Mouse (Mus musculus) heart, postnatal 0 days (tissue): ENCODE data around the gene Akap9. TPM values are rescaled to one million over a fixed set of nuclear protein-coding genes. Genes with fewer than 3 reads are reported as not detected.
"Not testable (repeated sequence)": the region's sequence is repeated elsewhere in the genome, so short reads cannot be mapped to it uniquely, and the experiment has no call there.

ENCODE experiments used
- ATAC-seq: fragments of 200-750 bp; cut with Nextera tagmentation; 2 replicates; pipeline ENCODE4 v1.8.0; 2017; ENCODE audit warnings: low read depth, moderate number of reproducible peaks, moderate library complexity; ENCODE audit not compliant: insufficient read depth
- DNase-seq: peaks from one replicate; pipeline ENCODE4 v3.0.0-alpha.2; 2016; ENCODE audit warnings: low spot score
- H3K27ac ChIP-seq: fragments of 300-500 bp; sonication (generic); 2 replicates; pipeline ENCODE4 v1.5.1; 2014; ENCODE audit warnings: low read depth, mild to moderate bottlenecking
- H3K27me3 ChIP-seq: fragments of 300-500 bp; sonication (generic); 2 replicates; pipeline ENCODE4 v1.6.1; 2014; ENCODE audit warnings: low read length, mixed read lengths; ENCODE audit not compliant: control insufficient read depth, insufficient read depth
- H3K36me3 ChIP-seq: fragments of 300-500 bp; sonication (generic); replicated peaks from 2 replicates; pipeline ENCODE4 v1.6.1; 2014; ENCODE audit warnings: low read length, mixed read lengths; ENCODE audit not compliant: control insufficient read depth, insufficient read depth
- H3K4me1 ChIP-seq: fragments of 300-500 bp; sonication (generic); 2 replicates; pipeline ENCODE4 v1.6.1; 2014; ENCODE audit warnings: antibody characterized with exemption; ENCODE audit not compliant: control insufficient read depth, insufficient read depth
- H3K4me2 ChIP-seq: fragments of 300-500 bp; sonication (generic); 2 replicates; pipeline ENCODE4 v1.6.1; 2014; ENCODE audit warnings: low read depth, mild to moderate bottlenecking, low read length, moderate library complexity
- H3K4me3 ChIP-seq: fragments of 300-500 bp; sonication (generic); 2 replicates; pipeline ENCODE4 v1.5.1; 2014; ENCODE audit warnings: low read depth, low read length
- H3K9ac ChIP-seq: fragments of 300-500 bp; sonication (generic); replicated peaks from 2 replicates; pipeline ENCODE4 v1.6.1; 2014; ENCODE audit warnings: low read depth, low read length, mixed read lengths
- H3K9me3 ChIP-seq: fragments of 300-500 bp; sonication (generic); replicated peaks from 2 replicates; pipeline ENCODE4 v1.6.1; 2016; ENCODE audit warnings: low read length; ENCODE audit not compliant: control insufficient read depth
- CTCF ChIP-seq: IDR thresholded peaks from 2 replicates; pipeline ENCODE4 v1.5.1; 2016; ENCODE audit warnings: antibody characterized with exemption, control low read depth, low read depth
- EP300 ChIP-seq: IDR thresholded peaks from 2 replicates; pipeline ENCODE4 v1.6.1; 2016; ENCODE audit warnings: antibody characterized with exemption, low read depth
- WGBS: fragments of 180-500 bp; shearing (Covaris S2); extraction: QIAGEN DNeasy Blood & Tissue Kit; methylation state at CpG from one replicate; pipeline ENCODE4 v1.1.7; 2014; 5-methylcytosine and 5-hydroxymethylcytosine counted together
- polyA plus RNA-seq: library from polyadenylated mRNA; unstranded; fragments of >200 nt; fragmentation: Nextera tagmentation; extraction: Ambion mirVana; gene quantifications from 2 replicates; pipeline ENCODE4 v1.2.1, GENCODE M21; 2015
- total RNA-seq: library from RNA; depleted of rRNA; stranded (reverse); fragments of >200 nt; gene quantifications from 2 replicates; pipeline ENCODE4 v1.2.3, GENCODE M21; 2014; ENCODE audit warnings: low replicate concordance; rRNA removed

Gene Akap9
- total and polyA plus RNA-seq, 2 experiments from 2014 or later = 31.6 to 84.3 TPM

DNA sequence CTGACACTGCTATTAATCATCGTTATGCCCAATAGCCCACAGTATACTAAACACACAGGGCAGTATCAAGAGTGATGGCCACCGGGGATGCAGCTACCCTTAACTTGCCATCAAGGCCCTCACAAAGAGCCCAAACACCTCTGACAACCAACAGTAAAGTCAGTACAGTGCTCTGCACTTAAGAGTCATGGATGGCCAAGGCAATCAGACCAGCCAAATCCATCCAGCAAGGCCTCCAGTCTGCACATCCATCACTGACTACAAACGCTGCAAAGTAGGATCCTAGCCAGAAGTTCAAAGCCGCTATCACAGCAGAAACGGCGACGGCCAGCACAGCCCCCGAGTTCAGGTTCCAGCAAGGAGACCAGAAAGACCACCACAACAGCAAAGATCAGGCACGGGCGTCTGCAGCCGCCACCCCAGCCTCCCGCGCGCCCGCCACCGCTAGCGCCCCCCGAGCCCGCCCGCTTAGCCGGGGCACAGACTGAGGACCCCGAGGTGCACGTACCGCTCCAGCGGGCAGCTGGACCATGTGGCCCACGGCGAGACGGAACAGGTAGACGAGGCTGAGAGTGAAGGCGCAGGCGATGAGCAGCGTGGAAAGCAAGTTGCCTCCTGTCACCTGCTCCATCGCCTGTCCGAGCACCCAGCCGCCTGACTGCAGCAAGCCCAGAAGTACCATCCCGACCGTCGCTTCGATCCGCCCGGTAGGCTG, 175.9 kb downstream of the Akap9 start:
- Histone ChIP-seq H3K27ac (peak overlapping the region; percentile 71), H3K4me2 (peak overlapping the region; percentile 100), H3K36me3 (peaks cover 28% of the 10 kb centered on the region), H3K9me3 (no peaks in the 10 kb centered on the region), H3K27me3 (no peaks in the 10 kb centered on the region), H3K4me1 (peaks cover 8% of the 10 kb centered on the region; the same call in 1 of the 2 replicates), H3K4me3 (peak overlapping the region; percentile 97), H3K9ac (peak overlapping the region; percentile 82)
- DNase-seq = no peak
- WGBS = under 1% methylated on average over 41 of the region's 41 CpGs
- TF ChIP-seq CTCF (no peak), EP300 (no peak)
- no peak; the same call in none of the 2 replicates for ATAC-seq

DNA sequence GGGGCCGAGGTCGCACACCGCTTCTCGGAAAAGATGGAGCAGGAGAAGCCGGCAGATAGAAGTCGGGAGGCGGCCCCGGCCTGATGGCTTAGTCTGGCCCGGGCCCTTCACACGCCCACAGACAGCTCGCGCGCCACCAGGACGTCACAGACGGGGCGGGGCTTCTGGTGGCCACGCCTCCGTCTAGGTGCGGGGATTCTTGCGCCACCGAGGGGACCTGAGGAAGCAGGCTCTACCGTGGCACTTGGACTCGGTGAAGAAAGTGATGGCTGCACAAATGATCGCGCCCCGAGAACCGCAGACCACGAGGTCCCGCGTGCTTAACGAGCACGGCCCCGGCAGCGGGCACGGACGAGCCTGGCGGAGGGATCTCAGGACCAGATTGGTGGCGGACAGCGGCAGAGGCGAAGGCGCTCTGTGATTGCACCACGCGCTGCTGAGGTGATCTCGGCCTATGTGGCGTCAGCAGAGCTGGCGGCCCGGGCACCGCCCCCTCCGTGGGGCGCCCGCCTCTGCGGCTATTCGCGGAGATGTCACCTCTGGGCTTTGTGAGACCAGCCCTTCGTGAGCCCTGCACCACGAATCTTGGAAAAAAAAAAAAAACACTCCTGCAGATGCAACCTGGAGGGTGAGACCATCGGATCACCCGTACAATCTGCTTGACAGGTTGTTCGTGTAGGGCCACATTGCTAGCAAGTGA, 176.6 kb downstream of the Akap9 start, which contains the start of gene Cyp51:
TSS of gene Cyp51 (minus strand) at position 406 of the 700 bp plus-strand sequence.
- peaks cover 21% of the 10 kb centered on the region for H3K36me3 ChIP-seq
- peak within 1 kb of the TSS; percentile 97 for H3K4me3 ChIP-seq
- H3K4me1 ChIP-seq = peaks cover 8% of the 10 kb centered on the region; the same call in 1 of the 2 replicates
- H3K9me3 ChIP-seq = no peaks in the 10 kb centered on the region
- H3K27ac ChIP-seq = peak within 1 kb of the TSS; percentile 71
- H3K27me3 ChIP-seq = no peaks in the 10 kb centered on the region
- peak within 1 kb of the TSS; percentile 82 for H3K9ac ChIP-seq
- peak; percentile 90 for DNase-seq
- TF ChIP-seq EP300 = no peak
- TF ChIP-seq CTCF = no peak
- under 1% methylated on average over 59 of the region's 59 CpGs for WGBS
- ATAC-seq = peak; percentile 97
- H3K4me2 ChIP-seq = peak within 1 kb of the TSS; percentile 100

DNA sequence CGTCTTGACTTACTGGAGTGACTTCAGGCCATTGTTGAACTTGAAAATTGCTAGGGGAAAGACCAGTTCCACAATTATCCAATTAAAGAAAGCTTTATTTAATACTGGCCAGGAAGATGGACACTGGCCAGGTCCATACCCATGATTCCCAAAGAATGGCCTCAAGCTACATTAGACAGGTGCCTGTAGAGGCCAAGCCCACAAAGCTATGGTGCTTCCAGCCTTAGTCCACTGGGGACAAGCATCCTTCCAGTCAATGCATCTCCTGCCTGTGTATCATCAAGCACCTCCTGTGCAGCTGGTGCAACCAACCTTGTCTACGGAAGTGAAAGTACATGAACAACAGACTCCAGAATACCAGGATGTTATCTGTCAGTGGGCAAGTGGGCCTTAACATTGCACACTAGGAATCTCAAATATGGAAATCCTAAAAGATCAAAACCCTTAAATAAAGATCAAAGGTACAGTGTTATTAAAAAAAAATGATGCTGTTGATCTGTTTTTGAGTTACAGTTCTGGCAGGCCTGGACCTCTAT, 177.9 kb downstream of the Akap9 start:
- ATAC-seq (no peak), DNase-seq (no peak)
- no peak for TF ChIP-seq EP300
- TF ChIP-seq CTCF = no peak
- no peak overlapping the region for H3K27ac ChIP-seq
- H3K4me2 ChIP-seq = no peak overlapping the region
- WGBS = 92% methylated on average over 2 of the region's 2 CpGs
- H3K4me3 ChIP-seq = no peak overlapping the region
- no peaks in the 10 kb centered on the region for H3K9me3 ChIP-seq
- peaks cover 8% of the 10 kb centered on the region; the same call in 1 of the 2 replicates for H3K4me1 ChIP-seq
- no peaks in the 10 kb centered on the region for H3K27me3 ChIP-seq
- no peak overlapping the region for H3K9ac ChIP-seq
- H3K36me3 ChIP-seq = peaks cover 11% of the 10 kb centered on the region

DNA sequence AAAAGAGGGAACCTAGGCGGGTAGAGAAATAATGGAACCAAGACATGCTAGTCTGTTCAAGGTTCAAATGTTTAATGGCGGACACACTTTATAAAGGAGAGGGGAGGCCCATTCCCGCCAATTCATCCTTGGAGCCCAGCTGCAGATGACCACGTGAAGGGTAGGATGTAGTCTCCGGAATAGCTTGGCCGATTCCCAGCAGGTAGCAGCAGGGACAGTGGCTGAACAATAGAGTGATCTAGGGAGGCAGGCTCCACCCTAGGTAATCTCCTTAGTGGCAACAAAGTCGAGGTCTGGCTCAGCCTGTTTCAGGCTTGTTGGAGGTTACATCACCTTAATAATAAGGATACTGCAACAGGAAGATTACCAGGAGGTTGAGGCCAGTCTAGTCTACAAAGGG, 179.2 kb downstream of the Akap9 start:
- DNase-seq = not testable (repeated sequence)

DNA sequence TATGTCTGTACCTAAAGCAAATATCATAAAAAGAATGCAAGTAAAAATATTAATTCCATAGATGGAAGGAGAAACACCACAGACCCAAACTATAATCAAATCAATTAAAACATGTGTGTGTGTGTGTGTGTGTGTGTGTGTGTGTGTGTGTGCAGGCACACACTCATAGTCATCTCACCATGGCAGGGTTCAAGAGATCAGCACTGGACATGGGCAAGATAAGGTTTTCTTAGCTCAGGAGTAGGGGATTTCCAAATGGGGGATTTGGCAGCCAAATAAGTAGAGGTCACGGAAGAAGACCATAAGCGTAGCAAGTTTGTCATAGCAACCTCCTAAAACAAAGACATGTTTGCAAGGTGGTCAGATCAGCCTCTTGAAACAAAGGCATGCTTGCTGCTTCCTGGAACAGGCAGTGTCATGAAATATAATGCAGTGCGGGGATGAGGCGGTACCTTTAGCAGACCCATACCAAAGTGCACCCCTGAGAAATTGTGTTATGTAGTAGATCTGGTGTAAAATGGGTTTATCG, 184.8 kb downstream of the Akap9 start:
- Histone ChIP-seq H3K36me3 (no peaks in the 10 kb centered on the region), H3K9ac (no peak overlapping the region), H3K27ac (no peak overlapping the region), H3K4me3 (no peak overlapping the region), H3K27me3 (no peaks in the 10 kb centered on the region), H3K4me2 (no peak overlapping the region), H3K4me1 (no peaks in the 10 kb centered on the region), H3K9me3 (no peaks in the 10 kb centered on the region)
- WGBS = 84% methylated on average over 5 of the region's 5 CpGs
- no peak for DNase-seq
- TF ChIP-seq EP300 (no peak), CTCF (no peak)
- no peak for ATAC-seq

More for the DNA sequence above, 179.2 kb downstream of the Akap9 start:
- not testable (repeated sequence) for H3K27me3 ChIP-seq, H3K4me1 ChIP-seq, H3K36me3 ChIP-seq, H3K9ac ChIP-seq, H3K27ac ChIP-seq, ATAC-seq, H3K4me3 ChIP-seq, H3K9me3 ChIP-seq, H3K4me2 ChIP-seq
- WGBS = 65% methylated on average over 7 of the region's 7 CpGs

Other genes starting within 250 kb of the Akap9 start
- 10.2 and 13.3 TPM in 2 replicates for gene Ankib1, start 125.1 kb upstream of the Akap9 start, total RNA-seq
- 3.5 and 3.7 TPM in 2 replicates for gene Ankib1, start 125.1 kb upstream of the Akap9 start, polyA plus RNA-seq
- gene Krit1, start 124.9 kb upstream of the Akap9 start, total RNA-seq = 23.8 and 39.6 TPM in 2 replicates
- gene Krit1, start 124.9 kb upstream of the Akap9 start, polyA plus RNA-seq = 29.5 and 30.0 TPM in 2 replicates
- not detected in 2 replicates for gene Lrrd1, start 82.9 kb upstream of the Akap9 start, total RNA-seq
- gene Lrrd1, start 82.9 kb upstream of the Akap9 start, polyA plus RNA-seq = 0.14 and 0.29 TPM in 2 replicates
- 2.5 and 3.5 TPM in 2 replicates for gene Mterf1a, start 34.1 kb upstream of the Akap9 start, total RNA-seq
- gene Mterf1a, start 34.1 kb upstream of the Akap9 start, polyA plus RNA-seq = 3.6 and 4.0 TPM in 2 replicates
- 24.3 and 48.0 TPM in 2 replicates for gene Cyp51, start 176.7 kb downstream of the Akap9 start, total RNA-seq
- gene Cyp51, start 176.7 kb downstream of the Akap9 start, polyA plus RNA-seq = 15.4 and 18.5 TPM in 2 replicates